Mouse (Mus musculus) induced T-regulatory cell, adult 2 months (primary cell): ENCODE measurements at regions not wholly inside any gene's neighbourhood (a gene's known extent, or its start where the extent isn't known, plus 50 kb on each side); places are given as distances from the start of the nearest gene placed in this dataset.
"Not testable (repeated sequence)": the region's sequence is repeated elsewhere in the genome, so short reads cannot be mapped to it uniquely, and the experiment has no call there.

ENCODE experiments used
- DNase-seq: peaks from one replicate; pipeline ENCODE4 v3.0.0-alpha.2; 2012; ENCODE audit warnings: low read depth

- no peak for DNase-seq
Observed at GRCm38 (mm10) chr16:30190935-30191514, 76.3 kb downstream of the Cpn2 start.

- no peak for DNase-seq
Observed at GRCm38 (mm10) chr16:30193294-30194261, 73.7 kb downstream of the Cpn2 start.

GRCm38 (mm10) chr16:30194836-30195235 is 72.5 kb downstream of the Cpn2 start:
- no peak for DNase-seq

GRCm38 (mm10) chr16:30195859-30196258 is 71.4 kb downstream of the Cpn2 start:
- not testable (repeated sequence) for DNase-seq

- DNase-seq = no peak
Observed at GRCm38 (mm10) chr16:30197351-30197750, 69.9 kb downstream of the Cpn2 start.

GRCm38 (mm10) chr16:30199836-30200235 is 67.5 kb downstream of the Cpn2 start:
- no peak for DNase-seq

GRCm38 (mm10) chr16:30204144-30204543 is 63.2 kb downstream of the Cpn2 start:
- DNase-seq = no peak

- DNase-seq = no peak
Observed at GRCm38 (mm10) chr16:30205314-30205815, 61.9 kb downstream of the Cpn2 start.

- DNase-seq = no peak
Observed at GRCm38 (mm10) chr16:30205816-30206356, 61.4 kb downstream of the Cpn2 start.
